Mouse (Mus musculus): ENCODE measurements around the gene Fam198b. TPM values are rescaled to one million over a fixed set of nuclear protein-coding genes. Genes with fewer than 3 reads are reported as not detected.
A peak's percentile ranks its signal among the peaks of the same experiment; 100 is the strongest.

The Fam198b gene
- polyA plus RNA-seq, 1 experiment from 2014 or later: 1.6 TPM

DNA sequence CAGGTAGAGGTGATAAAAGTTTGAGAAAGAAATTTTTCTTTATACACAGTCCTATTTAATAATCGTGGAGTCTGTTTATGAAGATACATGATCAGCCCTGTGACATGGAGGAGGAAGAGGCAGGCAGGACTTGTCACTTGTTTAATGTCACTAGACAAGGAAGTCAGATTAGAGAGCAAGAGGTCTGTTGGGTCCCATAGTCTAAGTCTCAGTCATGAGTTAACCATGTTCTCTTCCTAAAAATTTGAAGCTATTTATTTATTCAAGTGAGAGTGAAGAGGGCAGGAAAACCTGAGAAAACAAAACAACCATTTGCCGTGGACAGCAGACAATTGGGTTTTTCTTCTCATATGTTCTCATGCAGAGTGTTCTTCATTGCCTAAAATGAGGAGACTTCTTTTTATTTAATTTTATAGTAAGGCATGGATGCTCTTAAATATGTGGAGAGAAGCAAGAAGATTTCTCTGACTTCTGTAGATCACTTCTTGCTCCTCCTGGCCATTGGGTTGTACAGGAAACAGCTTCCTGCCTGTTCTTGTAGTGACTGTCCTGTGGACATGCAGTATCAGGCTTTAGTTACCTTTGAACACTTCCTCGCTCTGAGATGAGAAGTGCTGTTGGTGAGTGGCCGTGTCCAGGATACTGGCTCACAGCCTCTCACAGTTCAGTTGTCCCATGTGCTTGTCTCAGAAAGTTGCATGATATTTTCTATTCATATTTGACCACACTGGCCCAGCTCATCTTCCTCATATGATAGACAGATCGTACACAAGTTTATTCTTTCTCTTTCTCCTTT, 22.1 kb downstream of the Fam198b start:
- Histone ChIP-seq H3K4me1 (no peaks in the 10 kb centered on the region; the same call in 1 of the 2 replicates), H3K9ac (no peak overlapping the region), H3K4me2 (no peak overlapping the region), H3K9me3 (no peaks in the 10 kb centered on the region), H3K4me3 (no peak overlapping the region), H3K36me3 (replicated peaks) (no peaks in the 10 kb centered on the region), H3K27ac (no peak overlapping the region), H3K27me3 (replicated peaks) (no peaks in the 10 kb centered on the region)
- ATAC-seq (replicated peaks): no peak
- WGBS: 86% methylated on average over 5 of the region's 5 CpGs

DNA sequence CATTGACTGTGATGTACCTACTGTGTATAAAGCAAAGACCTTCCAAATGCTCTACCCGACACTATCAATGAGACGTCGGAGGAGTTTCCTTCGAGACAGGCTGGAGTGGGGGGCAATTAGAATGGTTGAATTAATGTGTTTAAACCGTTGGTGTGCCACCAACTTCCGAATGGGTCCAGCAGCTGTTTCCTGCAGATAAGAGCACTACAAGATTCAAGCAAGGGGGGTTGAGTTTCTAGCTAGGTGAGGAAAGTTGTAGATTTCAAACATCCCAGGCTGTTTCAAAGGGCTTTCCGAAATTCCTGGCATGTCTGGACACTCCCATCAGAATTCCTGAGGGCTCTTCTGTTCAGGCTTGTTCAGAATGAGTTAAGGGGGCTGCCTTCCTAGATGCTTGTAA, 22.9 kb downstream of the Fam198b start:
- Histone ChIP-seq H3K27me3 (replicated peaks) (no peaks in the 10 kb centered on the region), H3K4me1 (no peaks in the 10 kb centered on the region; the same call in 1 of the 2 replicates), H3K27ac (no peak overlapping the region), H3K9me3 (no peaks in the 10 kb centered on the region), H3K4me2 (no peak overlapping the region), H3K4me3 (no peak overlapping the region), H3K9ac (no peak overlapping the region), H3K36me3 (replicated peaks) (no peaks in the 10 kb centered on the region)
- WGBS: 82% methylated on average over 7 of the region's 7 CpGs
- no peak for ATAC-seq (replicated peaks)

DNA sequence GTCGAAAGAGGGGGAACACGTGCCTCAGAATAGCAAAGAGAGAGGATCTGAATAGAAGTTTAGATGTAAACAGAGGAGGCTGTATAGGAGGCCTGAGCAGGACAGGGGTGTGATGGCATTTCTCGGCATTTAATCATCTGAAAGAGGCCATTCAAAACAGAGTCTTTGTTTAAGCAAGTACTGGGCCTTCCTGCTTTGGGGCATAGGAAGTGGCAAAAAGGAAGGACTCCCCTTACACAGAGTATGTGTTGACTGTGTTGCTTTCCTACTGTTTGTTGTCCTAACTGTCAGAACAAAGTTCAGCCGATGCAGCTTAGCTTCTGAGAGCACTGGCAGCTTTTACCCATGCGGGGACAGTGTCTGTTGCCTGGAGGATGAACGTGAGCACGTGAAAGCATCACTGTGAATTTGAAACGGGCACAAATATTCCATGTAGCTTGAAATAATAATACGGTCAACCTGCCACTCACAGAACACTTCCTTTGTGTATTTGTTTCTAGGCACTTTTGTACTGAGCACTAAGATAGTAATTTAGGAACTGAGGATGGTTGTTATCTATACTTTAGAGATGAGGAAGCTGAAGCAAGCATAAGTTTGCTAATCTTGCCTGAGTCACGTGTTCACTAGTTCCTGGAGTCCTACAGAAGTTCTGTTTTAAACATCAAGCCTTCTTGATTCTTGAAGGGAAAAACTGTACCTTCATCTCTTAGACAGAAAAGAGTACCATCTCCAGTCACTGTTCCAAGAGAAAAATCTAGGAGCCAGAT, 26.2 kb downstream of the Fam198b start:
- no peak for ATAC-seq (replicated peaks)
- H3K9me3 ChIP-seq: no peaks in the 10 kb centered on the region
- H3K27me3 ChIP-seq (replicated peaks): no peaks in the 10 kb centered on the region
- H3K36me3 ChIP-seq (replicated peaks): no peaks in the 10 kb centered on the region
- H3K4me1 ChIP-seq: no peaks in the 10 kb centered on the region
- no peak overlapping the region for H3K27ac ChIP-seq
- H3K9ac ChIP-seq: no peak overlapping the region
- no peak overlapping the region for H3K4me2 ChIP-seq
- no peak overlapping the region for H3K4me3 ChIP-seq
- 66% methylated on average over 10 of the region's 10 CpGs for whole genome bisulfite sequencing

DNA sequence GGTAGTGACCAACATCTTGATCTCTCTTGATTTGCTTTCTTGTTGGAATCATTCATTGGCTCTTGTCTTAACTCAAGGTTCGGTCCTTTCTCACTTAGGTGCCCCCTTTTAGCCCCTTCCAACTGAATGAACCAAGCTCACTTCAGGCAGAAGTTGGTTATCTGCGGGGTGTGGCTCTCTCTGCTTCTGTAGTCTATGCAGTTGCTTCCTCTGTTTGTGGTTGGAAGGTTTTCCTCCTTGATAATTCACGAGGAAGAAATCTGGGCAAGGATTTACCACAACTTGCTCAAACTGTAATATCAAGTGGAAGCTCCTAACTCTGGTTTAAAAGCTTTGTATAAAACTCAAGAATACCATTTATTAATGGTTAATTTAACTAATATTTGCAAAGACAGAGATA, 26.8 kb downstream of the Fam198b start:
- no peaks in the 10 kb centered on the region for H3K4me1 ChIP-seq
- no peak overlapping the region for H3K4me3 ChIP-seq
- no peak for ATAC-seq (replicated peaks)
- no peaks in the 10 kb centered on the region for H3K27me3 ChIP-seq (replicated peaks)
- H3K9me3 ChIP-seq: no peaks in the 10 kb centered on the region
- WGBS: 88% methylated on average over 3 of the region's 3 CpGs
- H3K4me2 ChIP-seq: no peak overlapping the region
- no peaks in the 10 kb centered on the region for H3K36me3 ChIP-seq (replicated peaks)
- no peak overlapping the region for H3K9ac ChIP-seq
- no peak overlapping the region for H3K27ac ChIP-seq

DNA sequence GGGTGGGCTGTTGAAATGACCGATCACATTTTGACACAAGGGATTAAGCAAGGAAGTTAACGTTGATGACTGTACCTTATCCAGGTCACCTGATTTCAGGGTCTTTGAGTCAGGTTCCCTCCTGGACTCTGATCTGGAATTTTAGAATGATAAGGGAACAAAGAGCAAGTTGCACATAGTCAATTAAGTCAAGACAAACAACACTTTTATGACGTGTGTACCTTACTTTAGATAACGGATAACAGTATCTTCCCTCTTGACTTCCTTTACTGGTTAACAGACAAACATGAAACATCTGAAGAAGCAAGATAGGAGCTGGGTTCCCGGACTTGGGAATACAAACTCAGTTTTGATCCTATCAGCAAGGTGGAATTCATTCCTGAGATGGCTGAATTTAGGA, 29.7 kb downstream of the Fam198b start:
- H3K9ac ChIP-seq: no peak overlapping the region
- no peaks in the 10 kb centered on the region for H3K9me3 ChIP-seq
- WGBS: 88% methylated on average over 5 of the region's 5 CpGs
- H3K27ac ChIP-seq: no peak overlapping the region
- H3K27me3 ChIP-seq (replicated peaks): no peaks in the 10 kb centered on the region
- H3K4me2 ChIP-seq: no peak overlapping the region
- no peak overlapping the region for H3K4me3 ChIP-seq
- H3K36me3 ChIP-seq (replicated peaks): no peaks in the 10 kb centered on the region
- no peaks in the 10 kb centered on the region for H3K4me1 ChIP-seq
- ATAC-seq (replicated peaks): no peak

DNA sequence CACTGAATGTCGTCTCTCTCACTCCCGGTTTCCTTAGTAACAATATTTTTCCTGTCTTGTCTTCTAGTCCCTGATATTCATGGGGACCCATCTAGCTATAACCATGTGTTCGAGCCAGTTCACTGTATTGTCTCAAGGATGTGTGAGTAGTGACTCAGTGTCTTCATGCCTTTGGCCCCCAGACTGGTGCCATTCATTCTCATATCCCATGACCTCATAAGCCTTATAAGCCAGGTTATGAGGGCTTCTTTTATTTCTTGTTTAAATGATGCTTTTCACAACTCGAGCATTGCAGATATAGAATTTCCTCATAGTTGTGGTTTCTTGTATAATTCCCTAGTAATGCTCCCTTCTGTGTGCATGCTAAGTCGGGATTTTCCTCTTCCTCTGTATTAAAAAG, 31.9 kb downstream of the Fam198b start:
- no peaks in the 10 kb centered on the region for H3K4me1 ChIP-seq
- H3K4me3 ChIP-seq: no peak overlapping the region
- no peak overlapping the region for H3K4me2 ChIP-seq
- 83% methylated on average over 5 of the region's 5 CpGs for WGBS
- no peak for ATAC-seq (replicated peaks)
- no peaks in the 10 kb centered on the region for H3K9me3 ChIP-seq
- H3K9ac ChIP-seq: no peak overlapping the region
- H3K36me3 ChIP-seq (replicated peaks): no peaks in the 10 kb centered on the region
- H3K27me3 ChIP-seq (replicated peaks): no peaks in the 10 kb centered on the region
- H3K27ac ChIP-seq: no peak overlapping the region

DNA sequence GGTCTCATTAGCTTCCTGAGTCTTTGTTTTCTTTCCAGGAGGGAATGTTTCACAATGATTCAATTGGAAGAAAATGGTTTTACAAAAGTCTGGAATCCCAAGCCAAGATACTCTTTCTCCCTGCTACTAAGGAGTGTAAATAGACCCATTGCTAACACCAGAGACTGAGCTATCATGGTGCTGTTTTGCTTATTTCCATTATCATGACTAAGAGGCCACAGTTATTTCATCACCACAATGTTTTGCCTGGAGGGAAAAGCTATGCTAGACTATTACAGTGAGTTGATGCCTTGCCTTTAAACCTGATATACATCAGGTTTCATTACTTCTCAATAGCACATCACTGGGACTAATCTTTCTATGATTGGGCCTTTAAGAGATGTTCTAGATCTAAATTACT, 34.4 kb downstream of the Fam198b start:
- no peaks in the 10 kb centered on the region for H3K4me1 ChIP-seq
- ATAC-seq (replicated peaks): no peak

DNA sequence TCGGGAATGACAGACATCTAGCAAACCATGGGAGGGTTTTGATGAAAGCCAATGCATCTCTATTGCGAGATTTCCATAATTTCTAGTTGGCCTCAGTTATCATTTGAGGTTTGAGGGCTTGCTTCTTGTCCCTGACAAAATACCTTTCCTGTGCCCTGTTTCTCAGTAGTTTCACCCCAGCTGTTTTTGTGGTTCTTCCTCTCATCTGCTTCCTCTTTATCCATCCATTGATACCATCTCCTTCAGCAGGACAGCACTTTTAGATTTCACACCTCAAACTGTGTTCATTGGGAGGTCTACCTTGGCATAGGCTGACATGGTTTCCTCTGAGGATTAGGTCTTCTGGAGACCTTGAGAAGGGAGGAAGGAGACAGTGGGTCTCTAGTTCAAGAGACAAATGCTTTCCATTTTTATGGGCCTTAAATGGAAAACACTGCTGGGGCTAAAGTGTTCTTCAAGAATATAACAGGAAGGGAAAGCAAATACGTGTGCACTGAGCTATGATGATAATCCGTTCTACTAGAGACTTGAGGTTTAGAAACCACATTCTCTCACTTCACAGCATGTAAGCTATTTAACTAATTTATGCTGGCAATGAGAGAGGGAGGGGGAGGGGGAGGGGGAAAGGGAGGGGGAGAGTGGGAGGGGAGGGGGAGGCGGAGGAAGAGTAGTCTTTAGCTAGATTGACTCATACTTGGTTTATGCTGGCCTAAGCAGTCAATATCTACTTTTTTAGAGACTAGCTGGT, 41.8 kb downstream of the Fam198b start:
- no peak overlapping the region for H3K4me2 ChIP-seq
- 74% methylated on average over 5 of the region's 5 CpGs for WGBS
- no peaks in the 10 kb centered on the region for H3K36me3 ChIP-seq (replicated peaks)
- 0 out of 2 replicates have a peak, but pooled peaks cover 3% of the 10 kb centered on the region for H3K4me1 ChIP-seq
- H3K9me3 ChIP-seq: no peaks in the 10 kb centered on the region
- no peak for ATAC-seq (replicated peaks)
- no peaks in the 10 kb centered on the region for H3K27me3 ChIP-seq (replicated peaks)
- no peak overlapping the region for H3K9ac ChIP-seq
- H3K4me3 ChIP-seq: no peak overlapping the region
- H3K27ac ChIP-seq: no peak overlapping the region

More for the DNA sequence above, 34.4 kb downstream of the Fam198b start:
- Histone ChIP-seq H3K27me3 (replicated peaks) (no peaks in the 10 kb centered on the region), H3K27ac (no peak overlapping the region), H3K9me3 (no peaks in the 10 kb centered on the region), H3K4me3 (no peak overlapping the region), H3K4me2 (no peak overlapping the region), H3K36me3 (replicated peaks) (no peaks in the 10 kb centered on the region), H3K9ac (no peak overlapping the region)

DNA sequence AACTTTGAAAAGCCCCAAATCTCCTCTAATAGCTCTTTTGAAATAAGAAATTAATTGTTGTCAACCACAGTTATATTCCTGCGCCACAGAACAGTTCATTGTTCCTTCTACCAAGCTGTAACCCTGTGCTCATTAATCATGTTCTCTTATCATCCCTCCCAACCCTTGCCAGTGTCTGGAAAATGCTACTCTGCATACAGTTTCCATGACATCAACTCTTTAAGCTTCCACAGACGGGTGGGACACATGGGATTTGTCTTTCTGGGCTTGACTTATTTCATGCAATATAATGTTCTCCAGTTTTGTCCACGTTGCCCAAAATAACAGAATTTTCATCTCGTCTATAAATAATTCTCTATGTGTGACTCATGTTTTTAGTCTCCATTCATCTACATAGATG, 42.7 kb downstream of the Fam198b start:
- ATAC-seq (replicated peaks): no peak
- H3K27me3 ChIP-seq (replicated peaks): no peaks in the 10 kb centered on the region

DNA sequence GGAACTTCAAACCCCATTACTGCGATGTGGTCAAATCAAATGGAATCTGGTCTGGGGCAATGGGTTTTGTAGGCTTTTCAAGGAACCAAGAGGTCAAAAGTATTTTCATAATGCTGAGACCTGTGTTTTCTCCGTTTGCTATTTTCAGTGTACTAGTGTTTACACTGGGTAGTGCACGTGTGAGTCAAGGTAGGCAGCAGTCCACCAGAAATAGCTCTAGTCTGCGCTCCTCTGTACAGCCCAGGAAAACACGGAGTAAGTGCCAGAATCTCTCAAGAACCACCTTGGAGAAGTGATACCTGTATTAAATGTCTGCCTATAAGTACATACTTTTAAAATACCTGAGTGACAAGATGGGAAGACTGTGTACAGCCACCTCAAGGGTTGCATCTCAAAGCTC, 44.1 kb downstream of the Fam198b start:
- H3K9ac ChIP-seq: no peak overlapping the region
- ATAC-seq (replicated peaks): no peak
- WGBS: 87% methylated on average over 5 of the region's 5 CpGs

More for the DNA sequence above, 42.7 kb downstream of the Fam198b start:
- WGBS: 80% methylated on average over 4 of the region's 4 CpGs
- Histone ChIP-seq H3K9ac (no peak overlapping the region), H3K4me1 (0 out of 2 replicates have a peak, but pooled peaks cover 3% of the 10 kb centered on the region), H3K4me3 (no peak overlapping the region), H3K27ac (no peak overlapping the region), H3K36me3 (replicated peaks) (no peaks in the 10 kb centered on the region), H3K9me3 (no peaks in the 10 kb centered on the region), H3K4me2 (no peak overlapping the region)

DNA sequence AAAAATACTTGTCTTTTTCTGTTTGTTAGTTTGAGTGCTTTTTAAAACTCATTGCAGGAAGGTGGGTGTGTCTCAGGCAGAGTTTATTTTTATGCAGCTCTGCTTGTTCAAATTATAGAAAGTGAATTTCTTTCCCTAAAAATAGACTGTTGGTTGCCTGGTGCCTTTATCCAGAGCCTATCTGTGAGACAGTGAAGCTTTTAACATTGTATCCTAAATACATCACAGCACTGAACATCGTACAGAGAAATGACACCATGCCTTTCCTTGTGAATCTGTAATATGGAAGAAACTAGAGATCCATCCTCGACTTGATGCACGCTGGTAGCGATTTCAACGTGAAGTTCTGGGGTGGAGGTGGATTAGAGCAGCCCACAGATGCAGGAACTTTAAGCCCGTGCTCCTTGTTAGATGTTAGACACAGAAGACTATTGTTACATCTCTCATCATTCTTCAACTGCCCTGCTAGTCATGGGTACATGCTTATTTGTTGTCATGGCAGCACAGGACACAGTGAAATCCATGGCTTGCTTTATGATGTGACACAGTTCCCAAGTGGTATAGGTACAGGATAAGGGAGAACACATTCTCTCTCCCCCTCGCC, 45.9 kb downstream of the Fam198b start:
- no peaks in the 10 kb centered on the region for H3K9me3 ChIP-seq
- no peaks in the 10 kb centered on the region for H3K36me3 ChIP-seq (replicated peaks)
- peak overlapping the region; percentile 15; the same call in 1 of the 2 replicates for H3K4me2 ChIP-seq
- no peak overlapping the region for H3K4me3 ChIP-seq
- H3K4me1 ChIP-seq: 0 out of 2 replicates have a peak, but pooled peaks cover 3% of the 10 kb centered on the region
- H3K9ac ChIP-seq: no peak overlapping the region
- ATAC-seq (replicated peaks): peak; percentile 89
- H3K27me3 ChIP-seq (replicated peaks): no peaks in the 10 kb centered on the region
- H3K27ac ChIP-seq: no peak overlapping the region
- WGBS: 28% methylated on average over 7 of the region's 7 CpGs

More for the DNA sequence above, 44.1 kb downstream of the Fam198b start:
- H3K27me3 ChIP-seq (replicated peaks): no peaks in the 10 kb centered on the region
- H3K27ac ChIP-seq: no peak overlapping the region
- 0 out of 2 replicates have a peak, but pooled peaks cover 3% of the 10 kb centered on the region for H3K4me1 ChIP-seq
- no peaks in the 10 kb centered on the region for H3K36me3 ChIP-seq (replicated peaks)
- H3K4me3 ChIP-seq: no peak overlapping the region
- H3K9me3 ChIP-seq: no peaks in the 10 kb centered on the region
- no peak overlapping the region for H3K4me2 ChIP-seq

DNA sequence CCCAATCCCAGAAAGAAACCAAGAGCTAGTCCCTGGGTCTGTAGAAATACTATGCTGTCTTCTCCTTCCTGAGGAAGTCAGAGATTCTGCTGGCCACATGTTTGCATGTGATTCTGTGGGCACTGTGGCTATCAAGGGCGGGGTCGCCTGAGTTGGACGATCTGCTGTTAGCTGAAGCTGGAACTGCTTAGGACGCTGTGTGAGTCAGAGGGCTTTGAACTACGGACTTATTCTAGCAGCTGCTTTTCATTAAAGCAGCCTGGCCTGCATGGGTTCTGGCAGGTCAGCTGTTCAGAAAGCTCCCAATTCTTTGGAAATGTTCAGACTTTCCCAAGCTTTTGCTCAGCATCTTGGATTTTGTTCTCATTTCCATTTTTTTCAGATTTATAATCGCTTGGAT, 51.9 kb downstream of the Fam198b start:
- Histone ChIP-seq H3K9me3 (no peaks in the 10 kb centered on the region), H3K4me3 (no peak overlapping the region), H3K27ac (no peak overlapping the region), H3K4me2 (no peak overlapping the region), H3K4me1 (no peaks in the 10 kb centered on the region), H3K9ac (no peak overlapping the region), H3K36me3 (replicated peaks) (no peaks in the 10 kb centered on the region), H3K27me3 (replicated peaks) (no peaks in the 10 kb centered on the region)
- ATAC-seq (replicated peaks): no peak
- WGBS: 81% methylated on average over 6 of the region's 6 CpGs

Data from midbrain, embryonic 15.5 days (tissue).